Mouse (Mus musculus) brain, embryonic 18.5 days (tissue): Measurements from ENCODE around the gene 1700037H04Rik.

Experiments
- DNase-seq: peaks from one replicate; pipeline ENCODE4 v3.0.0-alpha.2; 2012; ENCODE audit warnings: low read depth, low spot score

1700037H04Rik gene

GRCm38 (mm10) chr2:131159938-131160581, at the start of gene 1700037H04Rik:
Gene 1700037H04Rik (minus strand): TSS chr2:131160081.
- peak; percentile 98 for DNase-seq

DNA sequence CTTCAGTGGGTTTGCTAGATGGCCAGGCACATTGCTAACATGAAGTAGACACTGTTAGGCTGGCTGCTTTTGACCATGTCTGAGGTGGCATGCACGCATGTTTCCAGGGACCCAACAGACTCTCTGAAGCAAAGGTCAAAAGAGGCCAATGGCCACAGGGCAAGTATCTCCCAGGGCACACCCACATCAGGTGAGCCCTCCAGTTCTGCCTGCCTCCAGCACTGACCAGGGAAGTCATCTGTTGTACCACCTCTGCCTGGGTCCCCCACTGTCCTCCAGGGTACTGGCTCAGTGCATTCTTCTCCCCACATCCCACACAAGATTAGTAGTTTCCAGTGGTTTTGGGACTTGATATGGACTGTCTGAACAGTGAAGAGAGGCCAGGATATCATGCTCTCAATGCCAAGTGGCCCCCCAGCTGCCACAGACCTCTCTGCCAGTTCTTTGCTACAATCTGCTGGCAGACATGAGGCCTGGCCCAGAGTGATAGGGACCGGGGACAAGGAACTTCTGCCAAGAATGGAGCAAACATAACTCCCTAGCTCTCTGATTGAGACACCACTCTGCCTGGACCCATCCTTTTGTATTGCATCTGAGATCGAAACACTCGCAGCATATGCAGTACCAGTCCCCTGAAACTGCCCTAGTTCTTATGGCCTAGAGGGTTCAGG, 49.4 kb upstream of the 1700037H04Rik start:
- DNase-seq = no peak

GRCm38 (mm10) chr2:131208356-131208755, 48.5 kb upstream of the 1700037H04Rik start:
- no peak for DNase-seq

GRCm38 (mm10) chr2:131206778-131207177, 46.9 kb upstream of the 1700037H04Rik start, which contains the start of gene Ap5s1:
Gene Ap5s1 (plus strand): TSS chr2:131207078.
- no peak for DNase-seq

DNA sequence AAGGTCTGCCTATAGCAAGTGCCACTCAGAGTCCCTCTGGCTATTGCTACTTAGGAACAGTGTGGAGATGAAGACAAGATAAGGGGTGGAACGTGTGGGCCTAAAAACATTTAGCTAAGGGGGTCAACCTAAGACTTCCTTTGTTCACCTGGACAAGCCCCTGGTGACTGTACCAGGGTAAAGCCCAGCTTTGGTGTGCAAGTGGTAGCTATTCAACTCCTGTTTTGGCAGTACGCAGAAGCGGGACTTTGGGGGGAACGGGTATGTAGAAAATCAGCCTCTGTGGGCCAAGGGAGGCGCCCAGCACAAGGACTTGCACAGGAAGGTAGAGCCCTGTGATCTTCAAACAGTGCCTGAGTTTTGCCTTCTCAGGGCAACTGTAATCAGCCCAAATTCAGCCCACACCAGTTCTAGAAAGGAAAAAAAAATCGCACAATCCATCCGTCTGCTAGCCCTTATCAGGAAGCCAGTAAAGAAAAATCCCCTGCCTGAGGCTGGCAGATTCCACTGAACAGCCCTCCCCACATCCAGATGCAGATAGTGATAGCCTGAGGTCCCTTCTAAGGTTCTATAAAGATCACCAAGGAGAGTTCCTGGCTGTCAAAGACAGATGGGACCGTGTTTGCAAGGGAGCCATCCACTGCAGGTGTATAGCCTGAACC, 45.8 kb upstream of the 1700037H04Rik start:
- DNase-seq = no peak

- DNase-seq = no peak
Measured at GRCm38 (mm10) chr2:131204410-131204981, 44.6 kb upstream of the 1700037H04Rik start.

DNA sequence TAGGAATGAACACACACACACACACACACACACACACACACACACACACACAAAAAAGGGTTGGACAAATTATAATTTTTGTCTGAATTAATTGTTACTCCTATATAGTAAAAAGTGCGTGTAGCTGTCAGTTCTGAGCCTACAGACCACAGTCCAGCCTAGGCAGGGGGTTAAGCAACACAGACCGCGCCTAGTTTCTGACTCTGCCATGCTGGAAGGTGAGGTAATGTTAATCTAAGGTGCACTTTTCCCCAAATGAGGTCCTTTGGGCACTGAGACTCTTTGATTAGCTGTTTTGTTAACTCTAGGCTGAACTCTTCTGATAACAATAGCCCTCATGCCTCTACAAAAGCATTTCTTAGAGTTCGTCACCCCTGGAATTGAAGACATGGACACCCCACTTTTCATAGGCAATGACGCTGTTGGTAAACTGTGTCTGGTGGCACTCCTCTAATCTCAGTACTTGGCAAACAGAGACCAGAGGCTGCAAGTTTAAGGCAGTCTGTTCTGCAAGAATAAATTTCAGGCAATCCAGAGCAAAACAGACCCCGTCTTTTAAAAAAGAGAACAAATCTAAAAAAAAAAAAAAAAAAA, 44.0 kb upstream of the 1700037H04Rik start:
- DNase-seq = no peak

- no peak for DNase-seq
Measured at GRCm38 (mm10) chr2:131201262-131201661, 41.4 kb upstream of the 1700037H04Rik start.

GRCm38 (mm10) chr2:131200710-131201109, 40.8 kb upstream of the 1700037H04Rik start:
- DNase-seq = no peak

DNA sequence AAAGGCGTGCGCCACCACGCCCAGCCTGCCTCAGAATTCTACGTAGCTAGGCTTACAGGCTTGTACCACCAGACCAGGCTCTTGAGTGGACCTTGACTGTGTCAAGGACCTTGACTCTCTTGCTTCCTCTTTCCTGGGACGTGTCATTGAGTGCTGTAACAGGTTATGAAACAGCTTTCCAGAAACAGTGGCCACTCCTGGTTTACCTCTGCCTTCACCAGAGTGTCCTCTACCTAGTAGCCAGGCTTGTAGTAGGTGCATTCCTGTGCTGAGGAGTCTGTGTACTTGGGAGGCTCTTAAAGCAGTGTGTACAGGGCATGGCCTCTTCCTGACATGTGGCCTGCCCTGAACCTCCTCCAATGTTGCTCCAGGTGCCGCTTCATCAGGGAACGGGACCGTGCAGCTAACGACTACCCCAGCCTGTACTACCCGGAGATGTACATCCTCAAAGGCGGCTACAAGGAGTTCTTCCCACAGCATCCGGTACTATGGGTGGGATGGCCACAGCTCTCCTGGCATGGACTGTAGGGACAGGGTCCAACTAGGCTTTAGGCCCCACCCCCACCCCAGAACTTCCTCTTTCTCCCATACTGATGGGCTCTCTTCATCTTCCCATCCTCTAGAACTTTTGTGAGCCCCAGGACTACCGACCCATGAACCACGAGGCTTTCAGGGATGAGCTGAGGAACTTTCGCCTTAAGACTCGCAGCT, 36.9 kb upstream of the 1700037H04Rik start:
- DNase-seq = no peak

- DNase-seq = no peak
Measured at GRCm38 (mm10) chr2:131191005-131191390, 31.1 kb upstream of the 1700037H04Rik start.

- no peak for DNase-seq
Measured at GRCm38 (mm10) chr2:131190344-131191004, 30.6 kb upstream of the 1700037H04Rik start.

GRCm38 (mm10) chr2:131189521-131190309, 29.8 kb upstream of the 1700037H04Rik start:
- no peak for DNase-seq

GRCm38 (mm10) chr2:131188311-131188710, 28.4 kb upstream of the 1700037H04Rik start:
- DNase-seq = no peak

DNA sequence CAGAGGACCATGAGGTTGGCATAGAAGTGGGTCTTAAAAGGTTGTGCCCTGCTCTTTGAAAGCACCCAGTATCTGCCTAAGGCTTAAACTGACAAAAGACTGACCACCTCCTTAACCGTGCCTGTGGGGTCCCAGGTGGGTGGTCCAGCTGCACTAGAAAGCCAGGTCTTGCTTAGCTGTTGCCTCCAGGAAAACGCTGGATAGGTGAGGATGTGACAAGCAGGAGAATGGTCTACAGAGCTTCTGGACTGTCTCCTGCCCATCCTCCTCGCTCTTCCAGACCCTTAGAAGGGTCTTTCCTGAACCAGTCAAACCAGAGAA, 27.7 kb upstream of the 1700037H04Rik start:
- no peak for DNase-seq

DNA sequence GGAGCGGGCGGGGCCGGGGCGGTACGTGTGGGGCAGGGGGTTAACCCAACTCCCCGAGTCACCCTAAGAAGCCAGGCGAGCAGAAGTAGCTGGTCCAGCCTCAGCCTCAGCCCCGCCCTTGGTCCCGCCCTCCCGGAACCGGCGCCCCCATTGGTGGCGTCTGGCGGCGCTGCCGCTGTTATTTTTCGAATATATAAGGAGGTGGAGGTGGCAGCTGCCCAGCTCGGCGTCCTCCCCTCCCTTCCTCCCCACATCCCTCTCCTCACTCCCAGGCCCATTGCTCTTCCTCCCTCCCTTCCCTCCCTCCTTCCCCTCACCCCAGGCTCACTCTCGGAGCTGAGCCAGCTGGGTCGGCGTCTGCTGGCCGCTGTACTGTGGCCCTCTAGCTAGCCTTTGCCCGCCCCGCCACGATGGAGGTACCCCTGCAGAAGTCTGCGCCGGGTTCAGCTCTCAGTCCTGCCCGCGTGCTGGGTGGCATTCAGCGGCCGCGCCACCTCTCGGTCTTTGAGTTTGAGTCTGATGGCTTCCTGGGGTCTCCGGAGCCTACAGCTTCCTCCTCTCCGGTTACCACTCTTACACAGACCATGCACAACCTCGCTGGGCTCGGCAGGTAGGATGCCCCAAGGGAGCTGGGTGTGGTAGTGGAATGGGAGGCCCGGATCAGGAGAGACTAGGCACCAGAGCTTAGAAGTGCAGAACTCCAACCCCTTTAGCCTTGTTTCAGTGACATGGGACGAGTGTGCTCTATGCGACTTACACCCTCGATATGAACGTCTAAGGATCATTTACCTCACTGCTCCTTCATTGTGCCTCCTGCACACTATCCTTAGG, 27.1 kb upstream of the 1700037H04Rik start, which contains the start of the genes Cdc25b and Spef1:
Gene Cdc25b, plus strand, starts transcription at position 179 of the 831 bp plus-strand sequence.
Gene Spef1, minus strand, starts transcription at position 512 of the 831 bp plus-strand sequence.
- no peak for DNase-seq

- DNase-seq = no peak
Measured at GRCm38 (mm10) chr2:131186343-131186742, 26.5 kb upstream of the 1700037H04Rik start.

- no peak for DNase-seq
Measured at GRCm38 (mm10) chr2:131179990-131180587, 20.2 kb upstream of the 1700037H04Rik start, which contains the start of gene Cenpb. Gene Cenpb (minus strand): TSS chr2:131180067.
